8 mouse cellular contexts compared by ENCODE assay signal in genomic region chr13:109547700-109548099, GRCm38 (mm10).
A peak's percentile ranks its signal among the peaks of the same experiment; 100 is the strongest.
DNase-seq lines count a peak whose midpoint lies in the region; ATAC-seq and TF ChIP-seq lines count a peak whose summit lies in the region.

No protein-coding gene starts in this region.

- H3K36me3 ChIP-seq in midbrain, embryonic 10.5 days: no peaks in the 10 kb centered on the region
- no peaks in the 10 kb centered on the region for H3K36me3 ChIP-seq in midbrain, embryonic 15.5 days (replicated peaks)

- H3K27me3 ChIP-seq in midbrain, embryonic 10.5 days (ENCODE audit: low read depth, poor library complexity, severe bottlenecking): no peaks in the 10 kb centered on the region
- no peaks in the 10 kb centered on the region for H3K27me3 ChIP-seq in midbrain, embryonic 15.5 days (replicated peaks)

- intact Hi-C loops in gastrocnemius, postnatal 14 days (cut with DNase I; ENCODE audit: low total_unique reads): loop anchor here (10.0 kb wide), 2 partner anchors 203 to 313 kb away; no protein-coding TSS in a partner anchor
- intact Hi-C loops in left cerebral cortex, postnatal 36 days (cut with DNase I): loop anchor here (2.0 to 10.0 kb wide), 3 partner anchors 103 to 319 kb away; no protein-coding TSS in a partner anchor

- TF ChIP-seq POLR2A in cortical plate, adult 2 months (IDR thresholded peaks at IDR 0.05; ENCODE audit: extremely low read depth, insufficient read depth, low read length): no peak

- WGBS in midbrain, embryonic 10.5 days: 44% methylated on average over 6 of the region's 6 CpGs
- WGBS in midbrain, embryonic 15.5 days: 32% methylated on average over 6 of the region's 6 CpGs

- DNase-seq in midbrain, embryonic 10.5 days (ENCODE audit: low spot score): peak; percentile 80
- DNase-seq in gastrocnemius, postnatal 14 days: peak; percentile 73
- DNase-seq in kidney, adult 18-20 months: peak; percentile 80
- peak; percentile 70 to 73 for DNase-seq in left cerebral cortex, postnatal 36 days (ENCODE audit: low spot score in 2 of 2)
- peak; percentile 29 to 58 for DNase-seq in monocyte, adult 2 months (ENCODE audit: low read depth in 1 of 2, low spot score in 2 of 2)
- DNase-seq in spleen, postnatal 14 days (ENCODE audit: low spot score in 2 of 2): peak; percentile 31 to 59

- H3K27ac ChIP-seq in midbrain, embryonic 10.5 days (replicated peaks): no peak overlapping the region
- no peak overlapping the region for H3K27ac ChIP-seq in midbrain, embryonic 15.5 days
- no peak overlapping the region for H3K27ac ChIP-seq in cortical plate, adult 2 months (ENCODE audit: insufficient read depth, low read length)

- no peaks in the 10 kb centered on the region for H3K9me3 ChIP-seq in midbrain, embryonic 10.5 days (replicated peaks)
- no peaks in the 10 kb centered on the region for H3K9me3 ChIP-seq in midbrain, embryonic 15.5 days

- H3K4me3 ChIP-seq in midbrain, embryonic 10.5 days: no peak overlapping the region
- H3K4me3 ChIP-seq in midbrain, embryonic 15.5 days: no peak overlapping the region
- H3K4me3 ChIP-seq in cortical plate, adult 2 months (ENCODE audit: insufficient read depth, low read length): no peak overlapping the region

- no peaks in the 10 kb centered on the region for H3K4me1 ChIP-seq in midbrain, embryonic 10.5 days
- peaks cover 12% of the 10 kb centered on the region; the same call in 1 of the 2 replicates for H3K4me1 ChIP-seq in midbrain, embryonic 15.5 days
- H3K4me1 ChIP-seq in cortical plate, adult 2 months (ENCODE audit: control insufficient read depth, insufficient read depth, low read length): no peaks in the 10 kb centered on the region

- TF ChIP-seq CTCF in cortical plate, adult 2 months (IDR thresholded peaks at IDR 0.05; ENCODE audit: extremely low read depth, insufficient read depth, low read length): peak; percentile 87

- no peak overlapping the region for H3K4me2 ChIP-seq in midbrain, embryonic 15.5 days

- no peak overlapping the region for H3K9ac ChIP-seq in midbrain, embryonic 15.5 days

- ATAC-seq in midbrain, embryonic 15.5 days (replicated peaks): no peak
